Mouse (Mus musculus) left cerebral cortex, adult 2 months (tissue): Measurements from ENCODE around the gene Tns1. TPM values are rescaled to one million over a fixed set of nuclear protein-coding genes. Genes with fewer than 3 reads are reported as not detected.

Experiments
- DNase-seq, 2 experiments: peaks; one replicate each; pipeline ENCODE4 v3.0.0; 2021 to 2022; ENCODE audit warnings: low spot score in 2 of 2, mixed read lengths in 1 of 2; ENCODE audit errors: extremely low spot score in 1 of 2
- H3K27ac ChIP-seq: fragments of 200-600 bp; 2 replicates; pipeline ENCODE4 v1.8.1; 2022
- H3K4me3 ChIP-seq: fragments of 200-600 bp; 2 replicates; pipeline ENCODE4 v1.8.1; 2022
- CTCF ChIP-seq: fragments of 200-600 bp; IDR thresholded peaks from 2 replicates; pipeline ENCODE4 v1.8.1; 2022; ENCODE audit warnings: antibody characterized with exemption, mild to moderate bottlenecking, moderate library complexity
- intact Hi-C: fragments of 180-260 bp; cut with DNase I; formaldehyde crosslinking; loops from one replicate; pipeline ENCODE4 v1.15.1; 2025
- total RNA-seq, 2 experiments: library from RNA; stranded (reverse); gene quantifications; 2 replicates each; pipeline ENCODE4 v1.2.3; 2021

The Tns1 gene
- total RNA-seq, 2 experiments from 2014 or later = 43.5 to 46.4 TPM

- Histone ChIP-seq H3K27ac (no peak overlapping the region), H3K4me3 (no peak overlapping the region)
- no peak for TF ChIP-seq CTCF
- no peak for DNase-seq
- intact Hi-C loops = no loop called here
These were observed 99.0 kb downstream of the Tns1 start for GRCm38 (mm10) chr1:74025227-74025626.

GRCm38 (mm10) chr1:74024452-74025190 lies 99.6 kb downstream of the Tns1 start:
- no peak for TF ChIP-seq CTCF
- DNase-seq = no peak
- Histone ChIP-seq H3K27ac (no peak overlapping the region), H3K4me3 (no peak overlapping the region)
- intact Hi-C loops = no loop called here

- no peak for TF ChIP-seq CTCF
- H3K27ac ChIP-seq = no peak overlapping the region
- H3K4me3 ChIP-seq = no peak overlapping the region
- no peak for DNase-seq
- intact Hi-C loops = no loop called here
These were observed 101.3 kb downstream of the Tns1 start for GRCm38 (mm10) chr1:74022998-74023397.

- Histone ChIP-seq H3K27ac (no peak overlapping the region), H3K4me3 (no peak overlapping the region)
- no peak for DNase-seq
- no peak for TF ChIP-seq CTCF
- intact Hi-C loops = no loop called here
These were observed 101.7 kb downstream of the Tns1 start for GRCm38 (mm10) chr1:74022536-74022935.

GRCm38 (mm10) chr1:74020235-74020634 lies 104.0 kb downstream of the Tns1 start:
- intact Hi-C loops = no loop called here
- no peak overlapping the region for H3K27ac ChIP-seq
- TF ChIP-seq CTCF = no peak
- DNase-seq = no peak
- H3K4me3 ChIP-seq = no peak overlapping the region

- TF ChIP-seq CTCF = no peak
- Histone ChIP-seq H3K27ac (no peak overlapping the region), H3K4me3 (no peak overlapping the region)
- intact Hi-C loops = no loop called here
- DNase-seq = no peak
These were observed 106.7 kb downstream of the Tns1 start for GRCm38 (mm10) chr1:74017399-74018172.

GRCm38 (mm10) chr1:74016618-74017017 lies 107.6 kb downstream of the Tns1 start:
- H3K4me3 ChIP-seq = no peak overlapping the region
- intact Hi-C loops = no loop called here
- no peak overlapping the region for H3K27ac ChIP-seq
- no peak for DNase-seq
- TF ChIP-seq CTCF = no peak

GRCm38 (mm10) chr1:74015513-74016234 lies 108.6 kb downstream of the Tns1 start:
- Histone ChIP-seq H3K4me3 (no peak overlapping the region), H3K27ac (no peak overlapping the region)
- intact Hi-C loops = no loop called here
- no peak for DNase-seq
- TF ChIP-seq CTCF = no peak

GRCm38 (mm10) chr1:74014538-74015327 lies 109.5 kb downstream of the Tns1 start:
- H3K4me3 ChIP-seq = no peak overlapping the region
- no peak overlapping the region for H3K27ac ChIP-seq
- TF ChIP-seq CTCF = no peak
- intact Hi-C loops = no loop called here
- no peak for DNase-seq

- no peak for TF ChIP-seq CTCF
- intact Hi-C loops = no loop called here
- no peak overlapping the region for H3K4me3 ChIP-seq
- DNase-seq = no peak
- no peak overlapping the region for H3K27ac ChIP-seq
These were observed 110.8 kb downstream of the Tns1 start for GRCm38 (mm10) chr1:74013296-74014031.

GRCm38 (mm10) chr1:74012706-74013105 lies 111.5 kb downstream of the Tns1 start:
- no peak overlapping the region for H3K27ac ChIP-seq
- intact Hi-C loops = no loop called here
- H3K4me3 ChIP-seq = no peak overlapping the region
- DNase-seq = no peak
- no peak for TF ChIP-seq CTCF
